Mouse (Mus musculus) heart, embryonic 13.5 days (tissue): Measurements from ENCODE around the gene 4930402H24Rik. TPM values are rescaled to one million over a fixed set of nuclear protein-coding genes. Genes with fewer than 3 reads are reported as not detected.

Source experiments
- ATAC-seq: fragments of 200-750 bp; cut with Nextera tagmentation; 2 replicates; pipeline ENCODE4 v1.8.0; 2017; ENCODE audit warnings: moderate TSS enrichment; ENCODE audit not compliant: insufficient number of reproducible peaks, low FRiP score, low TSS enrichment; ENCODE audit errors: extremely low read depth
- H3K27ac ChIP-seq: fragments of 300-500 bp; sonication (generic); replicated peaks from 2 replicates; pipeline ENCODE4 v1.5.1; 2015; ENCODE audit warnings: moderate library complexity, mild to moderate bottlenecking, inconsistent platforms
- H3K27me3 ChIP-seq: fragments of 300-500 bp; sonication (generic); replicated peaks from 2 replicates; pipeline ENCODE4 v1.6.1; 2015; ENCODE audit warnings: mild to moderate bottlenecking, inconsistent platforms
- H3K36me3 ChIP-seq: fragments of 300-500 bp; sonication (generic); 2 replicates; pipeline ENCODE4 v1.6.1; 2015; ENCODE audit warnings: mild to moderate bottlenecking, inconsistent platforms
- H3K4me1 ChIP-seq: fragments of 300-500 bp; sonication (generic); 2 replicates; pipeline ENCODE4 v1.6.1; 2015; ENCODE audit warnings: inconsistent platforms
- H3K4me2 ChIP-seq: fragments of 300-500 bp; sonication (generic); 2 replicates; pipeline ENCODE4 v1.6.1; 2015; ENCODE audit warnings: inconsistent platforms, mild to moderate bottlenecking, moderate library complexity
- H3K4me3 ChIP-seq: fragments of 300-500 bp; sonication (generic); 2 replicates; pipeline ENCODE4 v1.5.1; 2015; ENCODE audit warnings: moderate library complexity, mild to moderate bottlenecking, inconsistent platforms
- H3K9ac ChIP-seq: fragments of 300-500 bp; sonication (generic); 2 replicates; pipeline ENCODE4 v1.6.1; 2015; ENCODE audit warnings: inconsistent platforms, mild to moderate bottlenecking, moderate library complexity
- H3K9me3 ChIP-seq: fragments of 300-500 bp; sonication (generic); 2 replicates; pipeline ENCODE4 v1.6.1; 2016; ENCODE audit warnings: inconsistent platforms
- WGBS: fragments of 180-500 bp; shearing (Covaris S2); methylation state at CpG from one replicate; pipeline ENCODE4 v1.1.7; 2015; ENCODE audit warnings: mixed read lengths; 5-methylcytosine and 5-hydroxymethylcytosine counted together
- polyA plus RNA-seq: library from polyadenylated mRNA; unstranded; fragments of >200 nt; fragmentation: Nextera tagmentation; extraction: Ambion mirVana; gene quantifications from 2 replicates; pipeline ENCODE4 v1.2.1, GENCODE M21; 2015

The 4930402H24Rik gene
- polyA plus RNA-seq, 1 experiment from 2014 or later = 44.5 TPM

GRCm38 (mm10) chr2:130805146-130805545 is 101.1 kb downstream of the 4930402H24Rik start:
- ATAC-seq = no peak
- Histone ChIP-seq H3K36me3 (peaks cover 72% of the 10 kb centered on the region), H3K4me3 (no peak overlapping the region), H3K9me3 (no peaks in the 10 kb centered on the region), H3K27ac (no peak overlapping the region), H3K27me3 (no peaks in the 10 kb centered on the region), H3K4me1 (no peaks in the 10 kb centered on the region), H3K4me2 (no peak overlapping the region), H3K9ac (no peak overlapping the region)
- WGBS = 92% methylated on average over 3 of the region's 3 CpGs

- H3K4me1 ChIP-seq = no peaks in the 10 kb centered on the region
- peaks cover 57% of the 10 kb centered on the region for H3K36me3 ChIP-seq
- no peaks in the 10 kb centered on the region for H3K9me3 ChIP-seq
- H3K4me2 ChIP-seq = no peak overlapping the region
- WGBS = 64% methylated on average over 25 of the region's 25 CpGs
- no peak overlapping the region for H3K4me3 ChIP-seq
- H3K27me3 ChIP-seq = no peaks in the 10 kb centered on the region
- no peak for ATAC-seq
- H3K9ac ChIP-seq = no peak overlapping the region
- H3K27ac ChIP-seq = no peak overlapping the region
These were observed 102.5 kb downstream of the 4930402H24Rik start for GRCm38 (mm10) chr2:130803706-130804105.

GRCm38 (mm10) chr2:130795731-130796130 is 110.5 kb downstream of the 4930402H24Rik start:
- 83% methylated on average over 8 of the region's 8 CpGs for WGBS
- no peak overlapping the region for H3K9ac ChIP-seq
- no peak overlapping the region for H3K27ac ChIP-seq
- H3K4me2 ChIP-seq = no peak overlapping the region
- ATAC-seq = no peak
- H3K4me3 ChIP-seq = no peak overlapping the region
- H3K4me1 ChIP-seq = no peaks in the 10 kb centered on the region
- H3K9me3 ChIP-seq = no peaks in the 10 kb centered on the region
- no peaks in the 10 kb centered on the region for H3K27me3 ChIP-seq
- H3K36me3 ChIP-seq = peaks cover 65% of the 10 kb centered on the region

GRCm38 (mm10) chr2:130791722-130792121 is 114.5 kb downstream of the 4930402H24Rik start:
- H3K4me2 ChIP-seq = no peak overlapping the region
- peaks cover 89% of the 10 kb centered on the region for H3K36me3 ChIP-seq
- no peak overlapping the region for H3K27ac ChIP-seq
- no peaks in the 10 kb centered on the region for H3K27me3 ChIP-seq
- H3K4me1 ChIP-seq = no peaks in the 10 kb centered on the region
- H3K9me3 ChIP-seq = no peaks in the 10 kb centered on the region
- H3K4me3 ChIP-seq = no peak overlapping the region
- WGBS = 93% methylated on average over 7 of the region's 7 CpGs
- no peak for ATAC-seq
- H3K9ac ChIP-seq = no peak overlapping the region

GRCm38 (mm10) chr2:130789642-130790041 is 116.6 kb downstream of the 4930402H24Rik start:
- H3K4me3 ChIP-seq = no peak overlapping the region
- H3K4me2 ChIP-seq = no peak overlapping the region
- H3K27ac ChIP-seq = no peak overlapping the region
- no peaks in the 10 kb centered on the region for H3K27me3 ChIP-seq
- H3K36me3 ChIP-seq = peaks cover 89% of the 10 kb centered on the region
- ATAC-seq = no peak
- H3K9ac ChIP-seq = no peak overlapping the region
- no peaks in the 10 kb centered on the region for H3K4me1 ChIP-seq
- H3K9me3 ChIP-seq = no peaks in the 10 kb centered on the region
- WGBS = 88% methylated on average over 6 of the region's 6 CpGs

GRCm38 (mm10) chr2:130789039-130789438 is 117.2 kb downstream of the 4930402H24Rik start:
- H3K9me3 ChIP-seq = no peaks in the 10 kb centered on the region
- no peak overlapping the region for H3K27ac ChIP-seq
- peaks cover 95% of the 10 kb centered on the region for H3K36me3 ChIP-seq
- no peak overlapping the region for H3K4me2 ChIP-seq
- no peaks in the 10 kb centered on the region for H3K27me3 ChIP-seq
- no peaks in the 10 kb centered on the region for H3K4me1 ChIP-seq
- no peak overlapping the region for H3K9ac ChIP-seq
- H3K4me3 ChIP-seq = no peak overlapping the region
- WGBS = 80% methylated on average over 8 of the region's 8 CpGs
- ATAC-seq = no peak

- Histone ChIP-seq H3K27ac (no peak overlapping the region), H3K36me3 (peaks cover 97% of the 10 kb centered on the region), H3K27me3 (no peaks in the 10 kb centered on the region), H3K9ac (no peak overlapping the region), H3K4me1 (no peaks in the 10 kb centered on the region), H3K9me3 (no peaks in the 10 kb centered on the region), H3K4me2 (no peak overlapping the region), H3K4me3 (no peak overlapping the region)
- no peak for ATAC-seq
- WGBS = 57% methylated on average over 3 of the region's 3 CpGs
These were observed 121.3 kb downstream of the 4930402H24Rik start for GRCm38 (mm10) chr2:130784939-130785338.

GRCm38 (mm10) chr2:130780615-130781303 is 125.4 kb downstream of the 4930402H24Rik start:
- H3K4me3 ChIP-seq = no peak overlapping the region
- 78% methylated on average over 2 of the region's 2 CpGs for WGBS
- H3K9ac ChIP-seq = no peak overlapping the region
- H3K4me2 ChIP-seq = no peak overlapping the region
- ATAC-seq = no peak
- H3K27ac ChIP-seq = no peak overlapping the region
- peaks cover 97% of the 10 kb centered on the region for H3K36me3 ChIP-seq
- H3K4me1 ChIP-seq = no peaks in the 10 kb centered on the region
- H3K9me3 ChIP-seq = no peaks in the 10 kb centered on the region
- no peaks in the 10 kb centered on the region for H3K27me3 ChIP-seq

GRCm38 (mm10) chr2:130779935-130780334 is 126.3 kb downstream of the 4930402H24Rik start:
- no peak overlapping the region for H3K4me3 ChIP-seq
- ATAC-seq = no peak
- H3K4me2 ChIP-seq = no peak overlapping the region
- no peak overlapping the region for H3K27ac ChIP-seq
- no peaks in the 10 kb centered on the region for H3K27me3 ChIP-seq
- no peaks in the 10 kb centered on the region for H3K4me1 ChIP-seq
- H3K9ac ChIP-seq = no peak overlapping the region
- 54% methylated on average over 1 of the region's 1 CpGs for WGBS
- H3K36me3 ChIP-seq = peaks cover 98% of the 10 kb centered on the region
- H3K9me3 ChIP-seq = no peaks in the 10 kb centered on the region

- Histone ChIP-seq H3K9ac (no peak overlapping the region), H3K4me2 (no peak overlapping the region), H3K4me3 (no peak overlapping the region), H3K27me3 (no peaks in the 10 kb centered on the region), H3K9me3 (no peaks in the 10 kb centered on the region), H3K36me3 (peaks cover 98% of the 10 kb centered on the region), H3K4me1 (no peaks in the 10 kb centered on the region), H3K27ac (no peak overlapping the region)
- ATAC-seq = no peak
- 63% methylated on average over 7 of the region's 7 CpGs for WGBS
These were observed 129.6 kb downstream of the 4930402H24Rik start for GRCm38 (mm10) chr2:130776610-130777009.

GRCm38 (mm10) chr2:130767483-130767882 is 138.7 kb downstream of the 4930402H24Rik start:
- WGBS = 65% methylated on average over 2 of the region's 2 CpGs
- Histone ChIP-seq H3K27me3 (no peaks in the 10 kb centered on the region), H3K4me3 (no peak overlapping the region), H3K27ac (no peak overlapping the region), H3K4me1 (peaks cover 5% of the 10 kb centered on the region; the same call in 1 of the 2 replicates), H3K9ac (no peak overlapping the region), H3K9me3 (no peaks in the 10 kb centered on the region), H3K36me3 (peaks cover 96% of the 10 kb centered on the region), H3K4me2 (no peak overlapping the region)
- ATAC-seq = no peak

- no peaks in the 10 kb centered on the region for H3K9me3 ChIP-seq
- H3K36me3 ChIP-seq = peaks cover 92% of the 10 kb centered on the region
- H3K4me3 ChIP-seq = no peak overlapping the region
- H3K4me2 ChIP-seq = no peak overlapping the region
- H3K27me3 ChIP-seq = no peaks in the 10 kb centered on the region
- ATAC-seq = no peak
- WGBS = 61% methylated on average over 3 of the region's 3 CpGs
- peaks cover 5% of the 10 kb centered on the region; the same call in 1 of the 2 replicates for H3K4me1 ChIP-seq
- H3K9ac ChIP-seq = no peak overlapping the region
- peak overlapping the region; percentile 24; the same call in 1 of the 2 replicates for H3K27ac ChIP-seq
These were observed 140.8 kb downstream of the 4930402H24Rik start for GRCm38 (mm10) chr2:130765396-130765795.
